8 mouse cellular contexts compared by ENCODE assay signal in genomic region chr9:108189488-108189786, GRCm38 (mm10). TPM values are rescaled to one million over a fixed set of nuclear protein-coding genes. Genes with fewer than 3 reads are reported as not detected.
DNase-seq lines count a peak whose midpoint lies in the region; ATAC-seq and TF ChIP-seq lines count a peak whose summit lies in the region.

No protein-coding gene starts in this region.

- WGBS in lung, embryonic 16.5 days, result 44% methylated on average over 5 of the region's 5 CpGs
- WGBS in lung, adult 2 months, result 40% methylated on average over 5 of the region's 5 CpGs
- 39% methylated on average over 5 of the region's 5 CpGs for WGBS in liver, embryonic 14.5 days (ENCODE audit: insufficient replicate concordance)

- no peak overlapping the region for H3K4me3 ChIP-seq in lung, embryonic 16.5 days (ENCODE audit: low read length)
- H3K4me3 ChIP-seq in lung, adult 2 months (replicated peaks; ENCODE audit: extremely low read depth, low read depth, low read length), result no peak overlapping the region
- H3K4me3 ChIP-seq in liver, embryonic 14.5 days (ENCODE audit: insufficient read depth in 1 of 2, low read depth in 2 of 2, low read length in 2 of 2), result no peak overlapping the region

- H3K9me3 ChIP-seq in lung, embryonic 16.5 days (ENCODE audit: control insufficient read depth, low read length), result no peaks in the 10 kb centered on the region
- H3K9me3 ChIP-seq in liver, embryonic 14.5 days (ENCODE audit: control insufficient read depth, low read length), result no peaks in the 10 kb centered on the region

- TF ChIP-seq CTCF in lung, adult 2 months (IDR thresholded peaks at IDR 0.05; ENCODE audit: insufficient read depth, low read length), result no peak
- TF ChIP-seq CTCF in liver, embryonic 14.5 days (IDR thresholded peaks at IDR 0.05; ENCODE audit: low read depth), result no peak

- peak overlapping the region; percentile 96 for H3K4me2 ChIP-seq in lung, embryonic 16.5 days (ENCODE audit: low read depth, low read length)
- H3K4me2 ChIP-seq in liver, embryonic 14.5 days (ENCODE audit: low read depth), result peak overlapping the region; percentile 71

- TF ChIP-seq EP300 in liver, embryonic 14.5 days (IDR thresholded peaks at IDR 0.05; ENCODE audit: low read depth), result no peak

- no peak for ATAC-seq in lung, embryonic 16.5 days (ENCODE audit: low read depth)
- no peak for ATAC-seq in liver, embryonic 14.5 days (ENCODE audit: insufficient read depth)
- no peak for ATAC-seq in inflammation-experienced regulatory T-cells, adult 6 months

- DNase-seq in cerebellum, adult 9-10 months, result peak; percentile 75
- DNase-seq in cerebellum, postnatal 10 days, result no peak
- no peak for DNase-seq in lung, adult 2 months
- no peak for DNase-seq in liver, embryonic 14.5 days (ENCODE audit: low read depth in 3 of 3, low spot score in 3 of 3)
- no peak for DNase-seq in right cerebral cortex, postnatal 10 days (ENCODE audit: low spot score in 2 of 2)
- no peak for DNase-seq in cerebellum, postnatal 25 days

- no peak overlapping the region for H3K27ac ChIP-seq in lung, embryonic 16.5 days (ENCODE audit: low read length)
- no peak overlapping the region for H3K27ac ChIP-seq in liver, embryonic 14.5 days

- H3K27me3 ChIP-seq in lung, embryonic 16.5 days (ENCODE audit: control insufficient read depth, insufficient read depth, low read depth, low read length), result peaks cover 19% of the 10 kb centered on the region
- H3K27me3 ChIP-seq in liver, embryonic 14.5 days (ENCODE audit: control insufficient read depth, insufficient read depth, low read length), result peaks cover 43% of the 10 kb centered on the region

- H3K4me1 ChIP-seq in lung, embryonic 16.5 days (replicated peaks; ENCODE audit: control insufficient read depth, insufficient read depth, low read length), result peaks cover 6% of the 10 kb centered on the region; the same call in 1 of the 2 replicates
- H3K4me1 ChIP-seq in lung, adult 2 months (ENCODE audit: control insufficient read depth, insufficient read depth, low read length), result peaks cover 2% of the 10 kb centered on the region; the same call in 1 of the 2 replicates
- H3K4me1 ChIP-seq in liver, embryonic 14.5 days (replicated peaks; ENCODE audit: control insufficient read depth in 2 of 2, insufficient read depth in 2 of 2, low read length in 1 of 2), result no peaks in the 10 kb centered on the region

- no peak overlapping the region for H3K9ac ChIP-seq in lung, embryonic 16.5 days (ENCODE audit: low read length)
- H3K9ac ChIP-seq in liver, embryonic 14.5 days (replicated peaks), result no peak overlapping the region

- H3K36me3 ChIP-seq in lung, embryonic 16.5 days (ENCODE audit: control insufficient read depth, insufficient read depth, low read length), result no peaks in the 10 kb centered on the region
- no peaks in the 10 kb centered on the region for H3K36me3 ChIP-seq in liver, embryonic 14.5 days (replicated peaks; ENCODE audit: control insufficient read depth, insufficient read depth, low read depth)

- no peak for TF ChIP-seq POLR2A in lung, adult 2 months (IDR thresholded peaks at IDR 0.05; ENCODE audit: borderline replicate concordance, extremely low read depth, low read depth, low read length)

RNA-seq across cellular contexts. Expression of gene Bsn, which starts 0.7 kb away (rescaled TPM):
- polyA plus RNA-seq in lung, embryonic 16.5 days (2015; fragmentation: Nextera tagmentation; extraction: Ambion mirVana), result 0.26 and 0.30 TPM in 2 replicates
- 0.74 and 0.95 TPM in 2 replicates for polyA plus RNA-seq in lung, adult 2 months (2012; rRNA removed)
- 0.86 and 1.1 TPM in 2 replicates for polyA plus RNA-seq in liver, embryonic 14.5 days (2012; rRNA removed)
- 1.1 and 1.4 TPM in 2 replicates for polyA plus RNA-seq in liver, embryonic 14.5 days (2014; fragmentation: Nextera tagmentation; extraction: Ambion mirVana)
- polyA plus RNA-seq in inflammation-experienced regulatory T-cells, adult 6 months (2017; shearing (Covaris generic)), result under 1 TPM; 0.09 to 0.59 (median 0.38) TPM
